Mouse (Mus musculus) cerebellum, adult 9-11 months (tissue): ENCODE data around the gene Lpp.

Source experiments
- DNase-seq: peaks from one replicate; pipeline ENCODE4 v3.0.0; 2022

Gene Lpp

GRCm38 (mm10) chr16:24822182-24822875 is 429.0 kb downstream of the Lpp start:
- no peak for DNase-seq

- no peak for DNase-seq
Measured at GRCm38 (mm10) chr16:24822918-24823317, 429.6 kb downstream of the Lpp start.

- DNase-seq = no peak
Measured at GRCm38 (mm10) chr16:24826390-24826789, 433.1 kb downstream of the Lpp start.

GRCm38 (mm10) chr16:24828207-24828803 is 435.0 kb downstream of the Lpp start:
- no peak for DNase-seq

- no peak for DNase-seq
Measured at GRCm38 (mm10) chr16:24829860-24830259, 436.6 kb downstream of the Lpp start.

- no peak for DNase-seq
Measured at GRCm38 (mm10) chr16:24830939-24831338, 437.6 kb downstream of the Lpp start.

GRCm38 (mm10) chr16:24833221-24833620 is 439.9 kb downstream of the Lpp start:
- no peak for DNase-seq

GRCm38 (mm10) chr16:24834536-24834935 is 441.2 kb downstream of the Lpp start:
- DNase-seq = no peak

- DNase-seq = no peak
Measured at GRCm38 (mm10) chr16:24836550-24836949, 443.2 kb downstream of the Lpp start.

GRCm38 (mm10) chr16:24839018-24839417 is 445.7 kb downstream of the Lpp start:
- DNase-seq = no peak

GRCm38 (mm10) chr16:24840073-24840472 is 446.8 kb downstream of the Lpp start:
- no peak for DNase-seq

GRCm38 (mm10) chr16:24846141-24846540 is 452.8 kb downstream of the Lpp start:
- DNase-seq = no peak

- no peak for DNase-seq
Measured at GRCm38 (mm10) chr16:24859509-24860140, 466.3 kb downstream of the Lpp start.

- peak; percentile 46 for DNase-seq
Measured at GRCm38 (mm10) chr16:24860445-24860844, 467.1 kb downstream of the Lpp start.

GRCm38 (mm10) chr16:24861374-24861773 is 468.1 kb downstream of the Lpp start:
- no peak for DNase-seq

GRCm38 (mm10) chr16:24874235-24874634 is 480.9 kb downstream of the Lpp start:
- peak; percentile 22 for DNase-seq

GRCm38 (mm10) chr16:24875661-24876060 is 482.4 kb downstream of the Lpp start:
- no peak for DNase-seq

- no peak for DNase-seq
Measured at GRCm38 (mm10) chr16:24878977-24879376, 485.7 kb downstream of the Lpp start.

GRCm38 (mm10) chr16:24880698-24881097 is 487.4 kb downstream of the Lpp start:
- DNase-seq = no peak

- no peak for DNase-seq
Measured at GRCm38 (mm10) chr16:24881981-24882775, 488.9 kb downstream of the Lpp start.

- no peak for DNase-seq
Measured at GRCm38 (mm10) chr16:24884017-24884416, 490.7 kb downstream of the Lpp start.

- peak; percentile 52 for DNase-seq
Measured at GRCm38 (mm10) chr16:24886346-24886745, 493.0 kb downstream of the Lpp start.

GRCm38 (mm10) chr16:24886943-24887342 is 493.6 kb downstream of the Lpp start:
- no peak for DNase-seq
